Mouse (Mus musculus) thymus, adult 18-20 months (tissue): Measurements from ENCODE around the gene Tma7.

Source experiments
- DNase-seq, 2 experiments: peaks; one replicate each; pipeline ENCODE4 v3.0.0; 2022; ENCODE audit warnings: mixed read lengths in 2 of 2

Tma7 gene

GRCm38 (mm10) chr9:109082124-109082800, at the start of gene Tma7, which contains the start of gene Ccdc51:
Gene Tma7 (minus strand): TSS chr9:109082587.
Gene Ccdc51 (plus strand): TSS chr9:109082493.
- DNase-seq: peak; percentile 77 to 85

GRCm38 (mm10) chr9:109130076-109130475, 47.7 kb upstream of the Tma7 start:
- no peak for DNase-seq

GRCm38 (mm10) chr9:109128211-109128610, 45.8 kb upstream of the Tma7 start:
- DNase-seq: no peak

- no peak for DNase-seq
Measured at GRCm38 (mm10) chr9:109127076-109127475, 44.7 kb upstream of the Tma7 start.

GRCm38 (mm10) chr9:109125481-109125880, 43.1 kb upstream of the Tma7 start:
- no peak for DNase-seq

GRCm38 (mm10) chr9:109125043-109125442, 42.7 kb upstream of the Tma7 start:
- DNase-seq: no peak

- DNase-seq: no peak
Measured at GRCm38 (mm10) chr9:109124164-109124563, 41.8 kb upstream of the Tma7 start.

- no peak for DNase-seq
Measured at GRCm38 (mm10) chr9:109123266-109123665, 40.9 kb upstream of the Tma7 start.

- DNase-seq: no peak
Measured at GRCm38 (mm10) chr9:109122553-109123085, 40.2 kb upstream of the Tma7 start.

- DNase-seq: no peak
Measured at GRCm38 (mm10) chr9:109120956-109121355, 38.6 kb upstream of the Tma7 start.

GRCm38 (mm10) chr9:109119571-109119970, 37.2 kb upstream of the Tma7 start:
- no peak for DNase-seq

GRCm38 (mm10) chr9:109118106-109118505, 35.7 kb upstream of the Tma7 start:
- no peak for DNase-seq

GRCm38 (mm10) chr9:109116205-109116604, 33.8 kb upstream of the Tma7 start:
- no peak for DNase-seq

- DNase-seq: no peak
Measured at GRCm38 (mm10) chr9:109114871-109115270, 32.5 kb upstream of the Tma7 start.

- DNase-seq: no peak
Measured at GRCm38 (mm10) chr9:109114276-109114675, 31.9 kb upstream of the Tma7 start.

- DNase-seq: no peak
Measured at GRCm38 (mm10) chr9:109113331-109113730, 30.9 kb upstream of the Tma7 start.

GRCm38 (mm10) chr9:109111591-109111990, 29.2 kb upstream of the Tma7 start:
- DNase-seq: no peak

GRCm38 (mm10) chr9:109111101-109111500, 28.7 kb upstream of the Tma7 start:
- no peak for DNase-seq

GRCm38 (mm10) chr9:109110240-109110639, 27.9 kb upstream of the Tma7 start:
- no peak for DNase-seq

GRCm38 (mm10) chr9:109107341-109107740, 25.0 kb upstream of the Tma7 start:
- no peak for DNase-seq

- no peak for DNase-seq
Measured at GRCm38 (mm10) chr9:109105648-109106047, 23.3 kb upstream of the Tma7 start.

- no peak for DNase-seq
Measured at GRCm38 (mm10) chr9:109105011-109105410, 22.6 kb upstream of the Tma7 start.

GRCm38 (mm10) chr9:109104083-109104482, 21.7 kb upstream of the Tma7 start:
- no peak for DNase-seq

GRCm38 (mm10) chr9:109103250-109103649, 20.9 kb upstream of the Tma7 start:
- no peak for DNase-seq

- DNase-seq: no peak
Measured at GRCm38 (mm10) chr9:109102541-109102940, 20.2 kb upstream of the Tma7 start.
